Mouse (Mus musculus) MEL (cell line): Measurements from ENCODE around the gene Fam49a. TPM values are rescaled to one million over a fixed set of nuclear protein-coding genes. Genes with fewer than 3 reads are reported as not detected.

ENCODE experiments used
- DNase-seq: peaks from one replicate; pipeline ENCODE4 v3.0.0; 2011; ENCODE audit warnings: low read depth, low spot score
- H3K27ac ChIP-seq: 2 replicates; pipeline ENCODE4 v1.5.1; 2012; ENCODE audit warnings: low read depth, mild to moderate bottlenecking, control low read depth, low read length, moderate library complexity; ENCODE audit not compliant: control insufficient read depth
- H3K27me3 ChIP-seq, 2 experiments: fragments of 150-350 bp in 1 of 2; sonication (generic) in 1 of 2; 2 replicates each; pipeline ENCODE4 v1.6.1; 2012; ENCODE audit warnings: low read length in 2 of 2, mild to moderate bottlenecking in 2 of 2, improper control_type of control experiment in 1 of 2, moderate library complexity in 1 of 2; ENCODE audit not compliant: insufficient read depth in 2 of 2, control insufficient read depth in 1 of 2
- H3K36me3 ChIP-seq, 2 experiments: 2 replicates each; pipeline ENCODE4 v1.6.1; 2012 to 2014; ENCODE audit warnings: low read length in 2 of 2, improper control_type of control experiment in 1 of 2, inconsistent platforms in 1 of 2, mild to moderate bottlenecking in 1 of 2; ENCODE audit not compliant: insufficient read depth in 2 of 2, control insufficient read depth in 1 of 2
- H3K4me1 ChIP-seq, 2 experiments: fragments of 150-350 bp in 1 of 2; sonication (generic) in 1 of 2; 2 replicates each; pipeline ENCODE4 v1.6.1; 2012; ENCODE audit warnings: low read length in 2 of 2, improper control_type of control experiment in 1 of 2, mild to moderate bottlenecking in 1 of 2; ENCODE audit not compliant: insufficient read depth in 2 of 2, control insufficient read depth in 1 of 2
- H3K4me3 ChIP-seq, 2 experiments: fragments of 150-350 bp in 1 of 2; sonication (generic) in 1 of 2; 2 replicates each; pipeline ENCODE4 v1.5.1; 2012; ENCODE audit warnings: low read depth in 2 of 2, low read length in 2 of 2, mild to moderate bottlenecking in 2 of 2, moderate library complexity in 2 of 2, control low read depth in 1 of 2, improper control_type of control experiment in 1 of 2; ENCODE audit not compliant: control insufficient read depth in 1 of 2, insufficient read depth in 1 of 2
- H3K79me2 ChIP-seq: 2 replicates; pipeline ENCODE4 v1.6.1; 2012; ENCODE audit warnings: mild to moderate bottlenecking, low read length, moderate library complexity; ENCODE audit not compliant: control insufficient read depth, poor library complexity, insufficient read depth
- H3K9ac ChIP-seq: 2 replicates; pipeline ENCODE4 v1.6.1; 2012; ENCODE audit warnings: low read depth, mild to moderate bottlenecking, control low read depth, low read length, moderate library complexity; ENCODE audit not compliant: control insufficient read depth, poor library complexity, severe bottlenecking
- H3K9me3 ChIP-seq: fragments of 150-350 bp; sonication (generic); replicated peaks from 2 replicates; pipeline ENCODE4 v1.6.1; 2012; ENCODE audit warnings: mild to moderate bottlenecking, low read length, improper control_type of control experiment, moderate library complexity; ENCODE audit not compliant: insufficient read depth
- CTCF ChIP-seq, 3 experiments: IDR thresholded peaks in 2 of 3; conservative IDR thresholded peaks in 1 of 3; 2 replicates each; pipeline ENCODE4 v1.5.1; 2011 to 2012; ENCODE audit warnings: low read length in 3 of 3, low read depth in 2 of 3, mild to moderate bottlenecking in 2 of 3, improper control_type of control experiment in 1 of 3, inconsistent platforms in 1 of 3, mixed read lengths in 1 of 3, moderate library complexity in 1 of 3; ENCODE audit not compliant: control insufficient read depth in 1 of 3, insufficient read depth in 1 of 3, poor library complexity in 1 of 3, severe bottlenecking in 1 of 3
- MAFK ChIP-seq: IDR thresholded peaks from 2 replicates; pipeline ENCODE4 v1.6.1; 2011; ENCODE audit warnings: low read depth, mild to moderate bottlenecking, low read length, improper control_type of control experiment, borderline replicate concordance
- MAX ChIP-seq: IDR thresholded peaks from 2 replicates; pipeline ENCODE4 v1.6.1; 2011; ENCODE audit warnings: low read length, improper control_type of control experiment
- MAZ ChIP-seq: IDR thresholded peaks from 2 replicates; pipeline ENCODE4 v1.6.1; 2012; ENCODE audit warnings: low read depth, mild to moderate bottlenecking, inconsistent platforms, low read length, improper control_type of control experiment
- MEF2A ChIP-seq: IDR thresholded peaks from 2 replicates; pipeline ENCODE4 v1.6.1; 2014; ENCODE audit warnings: low read depth, mild to moderate bottlenecking, inconsistent platforms, low read length, improper control_type of control experiment; ENCODE audit not compliant: poor library complexity, insufficient replicate concordance, severe bottlenecking; ENCODE audit errors: extremely low read depth
- MXI1 ChIP-seq: IDR thresholded peaks from 2 replicates; pipeline ENCODE4 v1.6.1; 2011; ENCODE audit warnings: mild to moderate bottlenecking, low read depth, low read length, improper control_type of control experiment
- MYC ChIP-seq: IDR thresholded peaks from 2 replicates; pipeline ENCODE4 v1.6.1; 2011; ENCODE audit warnings: low read depth, mild to moderate bottlenecking, low read length, improper control_type of control experiment, moderate library complexity
- POLR2AphosphoS5 ChIP-seq: IDR thresholded peaks from 2 replicates; pipeline ENCODE4 v1.6.1; 2012; ENCODE audit warnings: low read depth, borderline replicate concordance, mild to moderate bottlenecking, inconsistent platforms, low read length, moderate library complexity, mixed read lengths
- RAD21 ChIP-seq: IDR thresholded peaks from 2 replicates; pipeline ENCODE4 v1.6.1; 2011; ENCODE audit warnings: mild to moderate bottlenecking, low read depth, low read length, improper control_type of control experiment
- RCOR1 ChIP-seq: IDR thresholded peaks from 2 replicates; pipeline ENCODE4 v1.6.1; 2012; ENCODE audit warnings: low read depth, mild to moderate bottlenecking, inconsistent platforms, low read length, improper control_type of control experiment
- SMC3 ChIP-seq: IDR thresholded peaks from 2 replicates; pipeline ENCODE4 v1.6.1; 2011; ENCODE audit warnings: low read depth, low read length, improper control_type of control experiment
- TAL1 ChIP-seq: IDR thresholded peaks from 2 replicates; pipeline ENCODE4 v1.6.1; 2012; ENCODE audit warnings: mild to moderate bottlenecking, inconsistent platforms, low read length, moderate library complexity, mixed read lengths
- TBP ChIP-seq: IDR thresholded peaks from 2 replicates; pipeline ENCODE4 v1.8.0; 2011; ENCODE audit warnings: low read depth, low read length, improper control_type of control experiment
- ZC3H11A ChIP-seq: IDR thresholded peaks from 2 replicates; pipeline ENCODE4 v1.6.1; 2012; ENCODE audit warnings: low read depth, mild to moderate bottlenecking, inconsistent platforms, low read length, improper control_type of control experiment
- polyA plus RNA-seq, 2 experiments: library from polyadenylated mRNA; stranded (reverse) in 1 of 2; unstranded in 1 of 2; fragments of >175 nt in 1 of 2; fragments of >200 nt in 1 of 2; gene quantifications; 2 replicates each; pipeline versions ENCODE4 v1.2.1 to v1.2.4; 2012; ENCODE audit warnings: low replicate concordance in 2 of 2, low read depth in 1 of 2; ENCODE audit not compliant: insufficient read length in 2 of 2, insufficient read depth in 1 of 2, missing spikeins in 1 of 2
- total RNA-seq: library from RNA; depleted of rRNA; stranded (reverse); fragments of 300-350 nt; gene quantifications from 2 replicates; pipeline ENCODE4 v1.2.3, GENCODE M21; 2012

Fam49a gene
- total and polyA plus RNA-seq, 3 experiments: 0.42 to 1.3 TPM; not detected in 1

DNA sequence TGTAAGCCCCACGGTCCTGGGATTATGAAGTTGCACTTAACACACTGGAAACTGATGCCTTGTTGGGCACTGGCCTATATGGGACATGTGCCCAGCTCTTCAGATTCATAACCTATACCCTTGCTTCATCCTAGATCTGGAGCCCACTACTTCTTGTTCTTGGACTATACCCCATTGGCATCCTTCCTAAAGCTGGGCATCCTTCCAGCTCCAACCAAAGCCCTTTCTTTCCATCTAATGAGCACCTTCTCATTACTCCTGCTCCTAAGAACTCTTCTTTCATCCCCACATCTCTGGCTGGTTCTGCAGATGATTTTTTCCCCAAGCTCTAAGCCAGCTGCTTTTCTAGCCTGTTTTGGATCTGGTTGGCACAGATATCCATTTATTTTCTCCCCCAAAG, 127.3 kb downstream of the Fam49a start:
- Histone ChIP-seq H3K27me3 (no peaks in the 10 kb centered on the region; a peak in 1 of 4 replicates), H3K4me1 (no peaks in the 10 kb centered on the region), H3K9ac (no peak overlapping the region), H3K4me3 (no peak overlapping the region), H3K36me3 (no peaks in the 10 kb centered on the region), H3K27ac (no peak overlapping the region), H3K79me2 (no peaks in the 10 kb centered on the region), H3K9me3 (no peaks in the 10 kb centered on the region)
- TF ChIP-seq SMC3: no peak
- no peak for TF ChIP-seq TBP
- TF ChIP-seq MAZ: no peak
- no peak for TF ChIP-seq MYC
- TF ChIP-seq POLR2AphosphoS5: no peak
- no peak for TF ChIP-seq CTCF (IDR thresholded peaks at IDR 0.05 in 2 of 3, conservative IDR thresholded peaks at IDR 0.05 in 1 of 3; ENCODE audit: control insufficient read depth in 1 of 3, insufficient read depth in 1 of 3, low read depth in 2 of 3, low read length in 3 of 3, poor library complexity in 1 of 3, severe bottlenecking in 1 of 3)
- no peak for TF ChIP-seq MAX
- TF ChIP-seq TAL1: no peak
- DNase-seq: no peak

DNA sequence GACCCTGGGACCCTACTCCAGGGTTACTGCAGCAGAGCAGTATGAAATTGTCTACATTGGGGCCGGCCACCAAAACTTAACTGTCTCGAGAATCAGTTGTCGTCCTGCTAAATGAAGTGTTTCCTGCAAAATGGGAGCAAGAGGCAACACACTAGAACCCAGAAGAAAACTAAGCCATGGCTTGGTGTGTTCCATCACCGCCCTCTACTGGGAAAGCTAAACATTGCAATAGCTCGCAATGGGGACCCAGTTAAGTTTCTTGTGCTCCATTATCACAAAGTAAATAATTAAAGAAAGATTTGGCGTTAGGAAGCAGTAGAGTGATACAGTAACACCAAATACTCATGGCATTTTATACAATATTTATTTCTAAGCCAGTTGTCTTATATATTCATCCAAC, 134.3 kb downstream of the Fam49a start:
- Histone ChIP-seq H3K79me2 (no peaks in the 10 kb centered on the region), H3K27me3 (peaks cover 0 to 1% of the 10 kb centered on the region in 2 experiments; a peak in 2 of 4 replicates), H3K36me3 (no peaks in the 10 kb centered on the region), H3K9ac (no peak overlapping the region), H3K27ac (no peak overlapping the region), H3K4me3 (no peak overlapping the region), H3K9me3 (no peaks in the 10 kb centered on the region), H3K4me1 (peaks cover 0 to 1% of the 10 kb centered on the region in 2 experiments; a peak in 2 of 4 replicates)
- peak; percentile 54 for DNase-seq
- TF ChIP-seq MXI1 (no peak), ZC3H11A (peak; percentile 35; the same call in 1 of the 2 replicates), CTCF (IDR thresholded peaks at IDR 0.05 in 2 of 3, conservative IDR thresholded peaks at IDR 0.05 in 1 of 3; ENCODE audit: control insufficient read depth in 1 of 3, insufficient read depth in 1 of 3, low read depth in 2 of 3, low read length in 3 of 3, poor library complexity in 1 of 3, severe bottlenecking in 1 of 3) (peak; percentile 50 to 79 (median 69)), RAD21 (peak; percentile 76), MEF2A (no peak), SMC3 (peak; percentile 70), RCOR1 (no peak), MAFK (no peak), MAZ (no peak)
